13 mouse cellular contexts compared by ENCODE assay signal in genomic region chr8:77774551-77775335, GRCm38 (mm10). TPM values are rescaled to one million over a fixed set of nuclear protein-coding genes. Genes with fewer than 3 reads are reported as not detected.
DNase-seq lines count a peak whose midpoint lies in the region; ATAC-seq and TF ChIP-seq lines count a peak whose summit lies in the region.
"Had no signal": no experiment of that assay in that cellular context is flagged by ENCODE, and none has a peak within 500 bp of the region (broad histone marks: within the 10 kb centered on the region; RNA-seq: fewer than 3 reads in every experiment).

No protein-coding gene starts in this region.

- H3K9ac ChIP-seq in lung, embryonic 14.5 days: no peak overlapping the region
- H3K9ac ChIP-seq in limb, embryonic 14.5 days (ENCODE audit: low read depth, low read length, severe bottlenecking): no peak overlapping the region
- H3K9ac ChIP-seq: heart, embryonic 13.5 days had no signal

- H3K4me1 ChIP-seq in lung, embryonic 14.5 days (ENCODE audit: insufficient read depth): 0 out of 2 replicates have a peak, but pooled peaks cover 5% of the 10 kb centered on the region
- peaks cover 9% of the 10 kb centered on the region; the same call in 1 of the 2 replicates for H3K4me1 ChIP-seq in embryonic fibroblast, embryonic 13.5 days (ENCODE audit: control insufficient read depth, insufficient read depth, low read length)
- H3K4me1 ChIP-seq in limb, embryonic 14.5 days (ENCODE audit: control insufficient read depth, insufficient read depth, low read length): no peaks in the 10 kb centered on the region

- H3K36me3 ChIP-seq in lung, embryonic 14.5 days (ENCODE audit: insufficient read depth): no peaks in the 10 kb centered on the region
- no peaks in the 10 kb centered on the region for H3K36me3 ChIP-seq in limb, embryonic 14.5 days (ENCODE audit: control insufficient read depth, insufficient read depth, low read length)
- H3K36me3 ChIP-seq: heart, embryonic 13.5 days had no signal

- H3K4me2 ChIP-seq in lung, embryonic 14.5 days: no peak overlapping the region
- H3K4me2 ChIP-seq in limb, embryonic 14.5 days (replicated peaks; ENCODE audit: low read depth, low read length, severe bottlenecking): no peak overlapping the region
- H3K4me2 ChIP-seq: heart, embryonic 13.5 days had no signal

- H3K4me3 ChIP-seq in lung, embryonic 14.5 days (ENCODE audit: low read depth, low read length): no peak overlapping the region
- H3K4me3 ChIP-seq in embryonic fibroblast, embryonic 13.5 days (ENCODE audit: insufficient read depth, low read length): no peak overlapping the region
- no peak overlapping the region for H3K4me3 ChIP-seq in limb, embryonic 14.5 days (replicated peaks; ENCODE audit: low read length)
- H3K4me3 ChIP-seq: heart, embryonic 13.5 days had no signal

- no peaks in the 10 kb centered on the region for H3K9me3 ChIP-seq in lung, embryonic 14.5 days (ENCODE audit: low read depth, low read length)
- H3K9me3 ChIP-seq in limb, embryonic 14.5 days (ENCODE audit: control insufficient read depth, low read length): no peaks in the 10 kb centered on the region
- H3K9me3 ChIP-seq: heart, embryonic 13.5 days had no signal

- peak; percentile 5; the same call in 1 of the 2 replicates for TF ChIP-seq POLR2A in embryonic fibroblast, embryonic 13.5 days (IDR thresholded peaks at IDR 0.05; ENCODE audit: low read depth, low read length)
- no peak for TF ChIP-seq POLR2A in limb, embryonic 14.5 days (IDR thresholded peaks at IDR 0.05; ENCODE audit: borderline replicate concordance, extremely low read depth, insufficient read depth, insufficient read length)

- H3K27me3 ChIP-seq in lung, embryonic 14.5 days (ENCODE audit: insufficient read depth, low read length): no peaks in the 10 kb centered on the region
- H3K27me3 ChIP-seq in limb, embryonic 14.5 days (ENCODE audit: control insufficient read depth, insufficient read depth, low read length): no peaks in the 10 kb centered on the region
- H3K27me3 ChIP-seq: heart, embryonic 13.5 days had no signal

- WGBS in lung, embryonic 14.5 days: 32% methylated on average over 8 of the region's 8 CpGs
- WGBS in limb, embryonic 14.5 days: 44% methylated on average over 8 of the region's 8 CpGs

- no peak for ATAC-seq in lung, embryonic 14.5 days (ENCODE audit: insufficient read depth)
- ATAC-seq in limb, embryonic 14.5 days (ENCODE audit: low FRiP score, low read depth): 0 out of 2 replicates have a peak, but pooled peaks have one; percentile 44

- H3K27ac ChIP-seq in lung, embryonic 14.5 days (ENCODE audit: low read depth): no peak overlapping the region
- H3K27ac ChIP-seq in embryonic fibroblast, embryonic 13.5 days (ENCODE audit: insufficient read depth, low read length): peak overlapping the region; percentile 86
- H3K27ac ChIP-seq in limb, embryonic 14.5 days (replicated peaks; ENCODE audit: low read depth, low read length): no peak overlapping the region
- H3K27ac ChIP-seq: heart, embryonic 13.5 days had no signal

- TF ChIP-seq CTCF in lung, embryonic 14.5 days (IDR thresholded peaks at IDR 0.05; ENCODE audit: low read depth): no peak
- no peak for TF ChIP-seq CTCF in embryonic fibroblast, embryonic 13.5 days (IDR thresholded peaks at IDR 0.05; ENCODE audit: borderline replicate concordance, insufficient read depth, low read length)

- peak; percentile 39 for DNase-seq in lung, embryonic 14.5 days
- no peak for DNase-seq in lung, postnatal 25 days (ENCODE audit: low spot score)
- DNase-seq in adrenal gland, adult 2 months: peak; percentile 81
- DNase-seq in limb, embryonic 14.5 days (ENCODE audit: low spot score): no peak
- no peak for DNase-seq in thymus, postnatal 0 days (ENCODE audit: low spot score)
- no peak for DNase-seq in spleen, adult 12 weeks (ENCODE audit: low spot score)
- DNase-seq in frontal cortex, adult 2 months (ENCODE audit: extremely low spot score in 1 of 2, low spot score in 1 of 2): no peak
- DNase-seq: cerebellum, adult 2 months; gastrocnemius, postnatal 10 days; left cerebral cortex, postnatal 4 days; lung, adult 2 months had no signal

RNA-seq across cellular contexts. Expression of gene Ednra, which starts 50.5 kb away (rescaled TPM):
- polyA plus RNA-seq in lung, embryonic 14.5 days (2014; fragmentation: Nextera tagmentation; extraction: Ambion mirVana): 140 and 147 TPM in 2 replicates
- 10 to 100 TPM; 20.0 to 22.3 TPM for total RNA-seq in adrenal gland, adult 2 months (2021)
- polyA plus RNA-seq in adrenal gland, adult 2 months (2012; rRNA removed): 5.8 and 7.3 TPM in 2 replicates
- polyA plus RNA-seq in embryonic fibroblast, embryonic 13.5 days (2011; ENCODE audit: insufficient read length, low read depth, missing spikeins): 22.0 and 36.8 TPM in 2 replicates
- 44.6 and 48.5 TPM in 2 replicates for polyA plus RNA-seq in limb, embryonic 14.5 days (2012; rRNA removed)
- polyA plus RNA-seq in limb, embryonic 14.5 days (2014; fragmentation: Nextera tagmentation; extraction: Ambion mirVana): 30.0 and 32.3 TPM in 2 replicates
- 2.5 and 3.6 TPM in 2 replicates for polyA plus RNA-seq in thymus, postnatal 0 days (2015; fragmentation: Nextera tagmentation; extraction: Ambion mirVana)
- 5.2 and 5.9 TPM in 2 replicates for polyA plus RNA-seq in frontal cortex, adult 2 months (2012; rRNA removed)

Comparison
In these comparisons a context has a peak if more than half of its experiments do, and no peak if none do; other contexts are left out.
1. DNase-seq: peak in lung, embryonic 14.5 days (single experiment) and adrenal gland, adult 2 months (single experiment); none in lung, postnatal 25 days (single experiment), limb, embryonic 14.5 days (single experiment), thymus, postnatal 0 days (single experiment), spleen, adult 12 weeks (single experiment) and frontal cortex, adult 2 months (0 of 2).